Mouse (Mus musculus): ENCODE results near the gene Npdc1. TPM values are rescaled to one million over a fixed set of nuclear protein-coding genes. Genes with fewer than 3 reads are reported as not detected.

Gene Npdc1
- total and polyA plus RNA-seq, 3 experiments: 0.49 to 5.5 TPM; not detected in 1

- peaks cover 2% of the 10 kb centered on the region; the same call in 1 of the 2 replicates for H3K79me2 ChIP-seq (replicated peaks; ENCODE audit: control insufficient read depth, extremely low read depth, insufficient read depth, poor library complexity, severe bottlenecking)
- H3K27me3 ChIP-seq (replicated peaks): no peaks in the 10 kb centered on the region
- no peak within 1 kb of the TSS for H3K4me3 ChIP-seq (replicated peaks in 1 of 3; ENCODE audit: low read depth in 2 of 3, low read length in 2 of 3, poor library complexity in 1 of 3)
- H3K27ac ChIP-seq (ENCODE audit: insufficient read depth, low read depth): no peak within 1 kb of the TSS
- TF ChIP-seq UBTF (IDR thresholded peaks at IDR 0.05; ENCODE audit: low read depth, low read length) (no peak), MAX (IDR thresholded peaks at IDR 0.05; ENCODE audit: low read length) (no peak), NRF1 (IDR thresholded peaks at IDR 0.05; ENCODE audit: low read depth, low read length) (no peak), MAFK (IDR thresholded peaks at IDR 0.05; ENCODE audit: insufficient replicate concordance, low read length) (no peak)
- no peak within 1 kb of the TSS for H3K4me2 ChIP-seq (ENCODE audit: insufficient read depth, low read depth, poor library complexity, severe bottlenecking)
- no peak for DNase-seq (ENCODE audit: extremely low read depth)
- no peaks in the 10 kb centered on the region for H3K9me3 ChIP-seq (replicated peaks; ENCODE audit: low read length)
- peaks cover 4 to 17% of the 10 kb centered on the region in 2 experiments for H3K4me1 ChIP-seq (ENCODE audit: control insufficient read depth in 1 of 2, insufficient read depth in 2 of 2)
- dilution Hi-C loops (cut with MboI; ENCODE audit: extremely low pct_ligation_motif_present, extremely low pct_unique_long_range_greater_than_20kb, low sequenced_read_pairs): no loop called here
- peaks cover 11 to 29% of the 10 kb centered on the region in 2 experiments for H3K36me3 ChIP-seq (replicated peaks in 1 of 2; ENCODE audit: control insufficient read depth in 1 of 2, insufficient read depth in 1 of 2, low read length in 1 of 2)
- in situ Hi-C loops (cut with MboI; ENCODE audit: low pct_ligation_motif_present, low pct_unique_long_range_greater_than_20kb, low sequenced_read_pairs): no loop called here
- H3K9ac ChIP-seq (ENCODE audit: insufficient read depth, low read depth): no peak within 1 kb of the TSS
Measured at GRCm38 (mm10) chr2:25456205-25456953, 57.2 kb downstream of the Npdc1 start, which contains the start of gene Clic3. Clic3 (plus strand) TSS chr2:25456838.

- in situ Hi-C loops (cut with MboI; ENCODE audit: low pct_ligation_motif_present, low pct_unique_long_range_greater_than_20kb, low sequenced_read_pairs): no loop called here
- no peak for TF ChIP-seq ZC3H11A (IDR thresholded peaks at IDR 0.05; ENCODE audit: low read depth, low read length)
- no peak for TF ChIP-seq KAT2A (IDR thresholded peaks at IDR 0.05; ENCODE audit: insufficient replicate concordance, low read length)
- TF ChIP-seq PAX5 (IDR thresholded peaks at IDR 0.05; ENCODE audit: low read length): no peak
- no peak for TF ChIP-seq UBTF (IDR thresholded peaks at IDR 0.05; ENCODE audit: low read depth, low read length)
- no peak for TF ChIP-seq JUND (conservative IDR thresholded peaks at IDR 0.05; ENCODE audit: low read depth, low read length)
- TF ChIP-seq CHD2 (IDR thresholded peaks at IDR 0.05; ENCODE audit: low read length): no peak
- TF ChIP-seq ZKSCAN1 (IDR thresholded peaks at IDR 0.05; ENCODE audit: borderline replicate concordance, low read depth, low read length): no peak
- TF ChIP-seq ZMIZ1 (IDR thresholded peaks at IDR 0.05; ENCODE audit: low read depth, low read length): no peak
- TF ChIP-seq MAFK (IDR thresholded peaks at IDR 0.05; ENCODE audit: insufficient replicate concordance, low read length): no peak
- TF ChIP-seq POLR2AphosphoS2 (IDR thresholded peaks at IDR 0.05; ENCODE audit: low read depth, low read length): no peak
- TF ChIP-seq TCF12 (IDR thresholded peaks at IDR 0.05; ENCODE audit: low read depth, low read length): no peak
- no peak for TF ChIP-seq USF2 (conservative IDR thresholded peaks at IDR 0.05; ENCODE audit: low read depth, low read length)
- no peak for TF ChIP-seq MYC (IDR thresholded peaks at IDR 0.05; ENCODE audit: low read depth, low read length)
- no peak for TF ChIP-seq ZNF384 (IDR thresholded peaks at IDR 0.05; ENCODE audit: low read depth, low read length)
- no peak for TF ChIP-seq BHLHE40 (IDR thresholded peaks at IDR 0.05; ENCODE audit: low read depth, low read length)
- Histone ChIP-seq H3K27me3 (replicated peaks) (no peaks in the 10 kb centered on the region), H3K36me3 (replicated peaks in 1 of 2; ENCODE audit: control insufficient read depth in 1 of 2, insufficient read depth in 1 of 2, low read length in 1 of 2) (peaks cover 11 to 29% of the 10 kb centered on the region in 2 experiments), H3K4me1 (ENCODE audit: control insufficient read depth in 1 of 2, insufficient read depth in 2 of 2) (peaks cover 6 to 21% of the 10 kb centered on the region in 2 experiments), H3K27ac (ENCODE audit: insufficient read depth, low read depth) (no peak overlapping the region), H3K4me2 (ENCODE audit: insufficient read depth, low read depth, poor library complexity, severe bottlenecking) (no peak overlapping the region), H3K79me2 (replicated peaks; ENCODE audit: control insufficient read depth, extremely low read depth, insufficient read depth, poor library complexity, severe bottlenecking) (peaks cover 2% of the 10 kb centered on the region; the same call in 1 of the 2 replicates), H3K4me3 (replicated peaks in 1 of 3; ENCODE audit: low read depth in 2 of 3, low read length in 2 of 3, poor library complexity in 1 of 3) (no peak overlapping the region), H3K9me3 (replicated peaks; ENCODE audit: low read length) (no peaks in the 10 kb centered on the region), H3K9ac (ENCODE audit: insufficient read depth, low read depth) (no peak overlapping the region)
- dilution Hi-C loops (cut with MboI; ENCODE audit: extremely low pct_ligation_motif_present, extremely low pct_unique_long_range_greater_than_20kb, low sequenced_read_pairs): no loop called here
- no peak for DNase-seq (ENCODE audit: extremely low read depth)
Measured at GRCm38 (mm10) chr2:25457022-25457896, 58.1 kb downstream of the Npdc1 start.
